Mouse (Mus musculus): ENCODE measurements around the gene Ttc4. TPM values are rescaled to one million over a fixed set of nuclear protein-coding genes. Genes with fewer than 3 reads are reported as not detected.

The Ttc4 gene
- polyA plus RNA-seq, 1 experiment from 2014 or later = 80.4 TPM

GRCm38 (mm10) chr4:106615637-106616036 lies 63.1 kb downstream of the Ttc4 start:
- Histone ChIP-seq H3K9ac (no peak overlapping the region), H3K9me3 (ENCODE audit: low read depth, low read length) (no peaks in the 10 kb centered on the region), H3K4me3 (ENCODE audit: low read depth, low read length) (no peak overlapping the region), H3K36me3 (ENCODE audit: insufficient read depth) (no peaks in the 10 kb centered on the region), H3K27me3 (ENCODE audit: insufficient read depth, low read length) (no peaks in the 10 kb centered on the region), H3K4me1 (ENCODE audit: insufficient read depth) (no peaks in the 10 kb centered on the region), H3K27ac (ENCODE audit: low read depth) (no peak overlapping the region), H3K4me2 (no peak overlapping the region)
- no peak for DNase-seq
- WGBS = 72% methylated on average over 12 of the region's 12 CpGs
- no peak for ATAC-seq (ENCODE audit: insufficient read depth)
- TF ChIP-seq CTCF (IDR thresholded peaks at IDR 0.05; ENCODE audit: low read depth) = no peak

DNA sequence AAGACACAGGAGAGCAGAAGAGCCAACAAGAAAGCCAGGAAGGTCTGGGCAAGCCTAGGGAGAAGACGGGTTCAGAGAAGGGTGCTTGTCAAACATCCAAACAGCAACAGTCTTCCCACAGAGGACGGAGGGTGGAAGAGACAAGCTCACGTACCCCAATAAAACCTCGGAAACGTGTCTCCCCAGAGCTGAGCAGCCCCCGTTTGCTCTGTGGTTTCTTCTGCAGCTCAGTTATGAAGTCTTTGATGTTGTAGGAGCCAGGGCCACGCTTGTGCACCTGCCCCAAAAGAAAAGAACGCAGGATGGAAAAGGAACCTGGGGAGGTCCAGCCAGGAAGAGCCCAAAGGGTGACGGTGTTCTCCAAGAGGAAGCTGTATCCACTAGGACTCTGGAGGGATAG lies 63.9 kb downstream of the Ttc4 start:
- no peaks in the 10 kb centered on the region for H3K4me1 ChIP-seq (ENCODE audit: insufficient read depth)
- H3K4me2 ChIP-seq = no peak overlapping the region
- no peak for ATAC-seq (ENCODE audit: insufficient read depth)

DNA sequence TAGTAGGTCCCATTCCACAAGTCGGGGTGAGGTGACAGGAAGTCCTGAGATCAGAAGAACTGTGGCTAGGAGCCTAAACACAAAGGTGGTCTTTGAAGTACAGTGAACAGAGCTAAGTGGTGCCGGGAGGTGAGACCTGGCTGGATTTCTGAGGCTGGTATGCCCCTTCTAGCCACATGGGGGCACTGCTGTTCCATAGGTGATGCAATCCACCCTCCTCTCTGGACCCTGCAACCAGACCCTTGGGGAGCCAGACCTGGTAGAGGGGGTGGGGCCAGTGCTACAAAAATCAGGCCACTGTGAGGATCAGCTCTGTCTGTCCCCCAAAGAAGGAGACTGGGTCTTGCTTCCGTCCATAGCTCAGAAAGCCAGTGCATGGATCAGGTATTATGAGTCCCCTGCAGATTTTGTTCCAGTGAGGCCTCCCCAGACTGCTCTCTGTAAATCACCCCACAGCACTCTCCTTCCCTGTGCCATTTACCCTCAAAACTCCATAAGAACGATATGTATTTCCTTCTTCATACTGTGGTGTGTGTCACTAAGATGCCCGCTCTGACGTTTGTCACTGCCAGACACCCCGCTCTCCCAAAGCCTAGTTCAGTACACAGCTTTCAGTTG lies 64.5 kb downstream of the Ttc4 start:
- H3K4me3 ChIP-seq (ENCODE audit: low read depth, low read length) = no peak overlapping the region
- no peaks in the 10 kb centered on the region for H3K4me1 ChIP-seq (ENCODE audit: insufficient read depth)
- WGBS = 45% methylated on average over 7 of the region's 7 CpGs
- no peaks in the 10 kb centered on the region for H3K27me3 ChIP-seq (ENCODE audit: insufficient read depth, low read length)
- no peak overlapping the region for H3K27ac ChIP-seq (ENCODE audit: low read depth)
- H3K4me2 ChIP-seq = no peak overlapping the region
- no peaks in the 10 kb centered on the region for H3K9me3 ChIP-seq (ENCODE audit: low read depth, low read length)
- peak; percentile 79 for ATAC-seq (ENCODE audit: insufficient read depth)
- H3K9ac ChIP-seq = no peak overlapping the region; the same call in 1 of the 2 replicates
- H3K36me3 ChIP-seq (ENCODE audit: insufficient read depth) = no peaks in the 10 kb centered on the region
- peak; percentile 97 for TF ChIP-seq CTCF (IDR thresholded peaks at IDR 0.05; ENCODE audit: low read depth)
- DNase-seq = peak; percentile 89

More for the DNA sequence above, 63.9 kb downstream of the Ttc4 start:
- Histone ChIP-seq H3K4me3 (ENCODE audit: low read depth, low read length) (no peak overlapping the region), H3K27ac (ENCODE audit: low read depth) (no peak overlapping the region), H3K27me3 (ENCODE audit: insufficient read depth, low read length) (no peaks in the 10 kb centered on the region), H3K9ac (no peak overlapping the region), H3K9me3 (ENCODE audit: low read depth, low read length) (no peaks in the 10 kb centered on the region), H3K36me3 (ENCODE audit: insufficient read depth) (no peaks in the 10 kb centered on the region)
- 72% methylated on average over 9 of the region's 9 CpGs for WGBS
- no peak for TF ChIP-seq CTCF (IDR thresholded peaks at IDR 0.05; ENCODE audit: low read depth)
- DNase-seq = no peak

DNA sequence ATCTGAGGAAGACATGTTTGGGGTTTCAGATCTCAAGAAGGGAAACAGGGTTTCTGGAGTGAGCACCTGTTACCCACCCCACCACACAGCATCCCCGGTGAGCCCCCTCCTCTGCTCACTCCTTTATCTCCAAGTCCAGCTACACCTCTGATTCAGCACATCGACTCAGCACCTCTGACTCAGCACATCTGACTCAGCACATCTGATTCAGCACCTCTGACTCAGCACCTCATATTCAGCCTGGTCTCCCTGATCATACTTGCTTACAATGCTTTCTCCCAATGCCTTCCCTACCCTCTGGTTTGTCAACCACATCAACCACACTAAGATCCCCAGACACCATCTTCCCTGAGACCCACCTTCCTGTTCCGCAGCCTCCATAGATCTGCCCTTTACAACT lies 65.2 kb downstream of the Ttc4 start:
- no peaks in the 10 kb centered on the region for H3K9me3 ChIP-seq (ENCODE audit: low read depth, low read length)
- no peak overlapping the region for H3K4me2 ChIP-seq
- WGBS = 57% methylated on average over 3 of the region's 3 CpGs
- H3K27me3 ChIP-seq (ENCODE audit: insufficient read depth, low read length) = no peaks in the 10 kb centered on the region
- ATAC-seq (ENCODE audit: insufficient read depth) (no peak), DNase-seq (no peak)
- H3K4me1 ChIP-seq (ENCODE audit: insufficient read depth) = no peaks in the 10 kb centered on the region
- H3K36me3 ChIP-seq (ENCODE audit: insufficient read depth) = no peaks in the 10 kb centered on the region
- H3K4me3 ChIP-seq (ENCODE audit: low read depth, low read length) = no peak overlapping the region
- no peak overlapping the region for H3K27ac ChIP-seq (ENCODE audit: low read depth)
- peak overlapping the region; percentile 18; the same call in 1 of the 2 replicates for H3K9ac ChIP-seq
- no peak for TF ChIP-seq CTCF (IDR thresholded peaks at IDR 0.05; ENCODE audit: low read depth)

- H3K4me1 ChIP-seq (ENCODE audit: insufficient read depth) = no peaks in the 10 kb centered on the region
- no peaks in the 10 kb centered on the region for H3K36me3 ChIP-seq (ENCODE audit: insufficient read depth)
- no peaks in the 10 kb centered on the region for H3K27me3 ChIP-seq (ENCODE audit: insufficient read depth, low read length)
- H3K4me3 ChIP-seq (ENCODE audit: low read depth, low read length) = no peak overlapping the region
- WGBS = 78% methylated on average over 8 of the region's 8 CpGs
- TF ChIP-seq CTCF (IDR thresholded peaks at IDR 0.05; ENCODE audit: low read depth) = no peak
- no peak overlapping the region for H3K4me2 ChIP-seq
- H3K27ac ChIP-seq (ENCODE audit: low read depth) = no peak overlapping the region
- no peaks in the 10 kb centered on the region for H3K9me3 ChIP-seq (ENCODE audit: low read depth, low read length)
- ATAC-seq (ENCODE audit: insufficient read depth) = no peak
- H3K9ac ChIP-seq = no peak overlapping the region
- DNase-seq = no peak
These were observed 65.6 kb downstream of the Ttc4 start for GRCm38 (mm10) chr4:106613105-106613504.

Other genes starting within 250 kb of the Ttc4 start
- 1.9 and 2.3 TPM in 2 replicates for gene Pcsk9, start 214.6 kb downstream of the Ttc4 start, polyA plus RNA-seq (2014; fragmentation: Nextera tagmentation; extraction: Ambion mirVana)
- gene Bsnd, start 186.7 kb downstream of the Ttc4 start, polyA plus RNA-seq (2014; fragmentation: Nextera tagmentation; extraction: Ambion mirVana) = not detected in 2 replicates
- 22.5 and 25.0 TPM in 2 replicates for gene Dhcr24, start 117.9 kb downstream of the Ttc4 start, polyA plus RNA-seq (2014; fragmentation: Nextera tagmentation; extraction: Ambion mirVana)
- gene Lexm, start 61.7 kb downstream of the Ttc4 start, polyA plus RNA-seq (2014; fragmentation: Nextera tagmentation; extraction: Ambion mirVana) = not detected in 2 replicates
- 0.92 and 1.1 TPM in 2 replicates for gene Ttc22, start 56.5 kb downstream of the Ttc4 start, polyA plus RNA-seq (2014; fragmentation: Nextera tagmentation; extraction: Ambion mirVana)
- 14.3 and 14.5 TPM in 2 replicates for gene Pars2, start 27.9 kb downstream of the Ttc4 start, polyA plus RNA-seq (2014; fragmentation: Nextera tagmentation; extraction: Ambion mirVana)
- 0.08 and 0.22 TPM in 2 replicates for gene Mroh7, start 52.0 kb upstream of the Ttc4 start, polyA plus RNA-seq (2014; fragmentation: Nextera tagmentation; extraction: Ambion mirVana)
- 0.27 and 0.30 TPM in 2 replicates for gene Fam151a, start 54.9 kb upstream of the Ttc4 start, polyA plus RNA-seq (2014; fragmentation: Nextera tagmentation; extraction: Ambion mirVana)
- 0.84 and 1.1 TPM in 2 replicates for gene Acot11, start 126.1 kb upstream of the Ttc4 start, polyA plus RNA-seq (2014; fragmentation: Nextera tagmentation; extraction: Ambion mirVana)
- 69.5 and 80.2 TPM in 2 replicates for gene Ssbp3, start 231.8 kb upstream of the Ttc4 start, polyA plus RNA-seq (2014; fragmentation: Nextera tagmentation; extraction: Ambion mirVana)